Mouse (Mus musculus): ENCODE measurements at regions not wholly inside any gene's neighbourhood (a gene's known extent, or its start where the extent isn't known, plus 50 kb on each side); places are given as distances from the start of the nearest gene placed in this dataset.

DNA sequence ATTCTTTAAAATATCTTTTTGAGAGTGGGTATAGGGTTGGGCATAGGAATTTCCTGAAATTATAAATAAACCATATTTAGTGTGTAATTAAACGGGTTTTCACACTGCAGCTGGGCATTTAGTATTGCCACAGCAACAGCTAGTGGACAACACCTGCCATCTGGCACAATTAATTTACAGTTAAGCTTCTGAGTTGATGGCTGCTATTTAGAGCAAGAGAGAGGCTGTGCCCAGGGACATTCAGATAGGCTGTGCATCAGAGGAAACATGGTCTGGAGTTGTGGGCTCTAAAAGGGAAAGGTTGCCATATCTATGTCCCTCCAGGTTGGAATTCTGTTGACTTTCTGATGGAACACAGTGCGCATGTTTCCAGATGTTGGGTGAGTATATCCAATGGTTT lies 227.1 kb downstream of the Pth2r start:
- no peak for DNase-seq

DNA sequence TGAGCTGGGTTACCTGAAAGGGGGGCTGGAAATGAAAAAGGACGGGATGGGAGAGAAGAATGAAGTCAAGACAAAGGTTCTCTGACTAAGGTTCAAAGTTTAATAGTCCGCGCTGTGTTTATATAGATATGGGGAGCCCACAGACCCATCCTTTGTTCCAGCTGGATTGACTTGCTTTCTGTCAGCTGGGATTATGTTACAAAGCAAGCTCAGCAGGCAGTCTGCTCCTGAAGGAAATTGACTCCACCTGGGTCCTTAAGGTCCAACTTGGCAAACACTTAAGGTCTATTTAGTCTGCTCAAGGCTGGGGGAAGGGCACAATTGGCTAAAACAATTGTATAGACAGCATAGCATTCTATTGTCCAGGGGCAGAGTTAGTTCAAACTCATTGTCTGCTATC lies 253.8 kb downstream of the Pth2r start:
- DNase-seq = no peak

DNA sequence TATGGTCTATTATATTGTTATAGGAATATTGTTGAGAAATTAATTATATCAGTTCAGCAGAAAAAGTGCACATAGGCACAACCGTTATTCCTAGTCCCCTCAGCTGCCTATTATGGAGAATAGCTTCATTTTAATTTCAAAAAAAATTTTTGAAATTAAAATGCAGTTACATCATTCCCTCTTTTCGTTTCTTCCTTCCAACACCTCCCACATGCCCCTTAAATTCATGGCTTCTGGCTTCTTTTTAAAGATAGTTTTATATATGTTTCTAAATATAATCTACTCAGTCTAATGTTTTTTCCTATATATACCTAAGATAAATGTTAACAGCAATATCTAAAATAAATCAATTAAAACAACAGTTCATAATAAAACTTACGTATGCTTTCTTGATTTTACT lies 256.7 kb downstream of the Pth2r start:
- no peak for DNase-seq

DNA sequence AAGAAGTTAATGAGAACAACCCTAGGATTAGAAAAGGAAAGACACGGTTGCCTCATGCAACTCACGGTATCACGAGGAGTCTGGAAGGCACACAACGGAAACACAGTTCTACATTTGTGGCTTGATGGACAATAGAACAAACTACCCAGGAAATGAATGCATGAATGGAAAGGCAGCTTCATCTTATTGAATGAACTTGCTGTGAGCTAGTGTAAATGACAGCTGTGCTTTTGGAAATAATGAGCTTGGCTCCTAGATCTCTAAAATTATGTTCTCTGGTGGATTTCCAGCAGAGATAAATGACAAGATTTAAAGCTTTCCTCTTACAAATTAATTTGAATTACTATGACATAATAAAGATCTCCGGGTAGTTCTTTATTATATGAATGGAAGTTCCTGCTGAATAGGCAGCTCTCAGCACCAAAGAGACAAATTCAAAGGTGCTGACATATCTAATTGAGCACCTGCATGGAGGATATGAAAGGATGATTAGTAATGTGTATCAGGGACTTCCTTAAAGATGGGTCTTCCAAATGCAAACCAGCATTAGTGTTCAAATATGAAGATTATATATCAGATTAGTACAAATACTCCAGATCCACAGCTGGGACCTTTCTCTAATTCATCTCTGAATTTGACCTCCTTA lies 262.5 kb downstream of the Pth2r start:
- DNase-seq = no peak

DNA sequence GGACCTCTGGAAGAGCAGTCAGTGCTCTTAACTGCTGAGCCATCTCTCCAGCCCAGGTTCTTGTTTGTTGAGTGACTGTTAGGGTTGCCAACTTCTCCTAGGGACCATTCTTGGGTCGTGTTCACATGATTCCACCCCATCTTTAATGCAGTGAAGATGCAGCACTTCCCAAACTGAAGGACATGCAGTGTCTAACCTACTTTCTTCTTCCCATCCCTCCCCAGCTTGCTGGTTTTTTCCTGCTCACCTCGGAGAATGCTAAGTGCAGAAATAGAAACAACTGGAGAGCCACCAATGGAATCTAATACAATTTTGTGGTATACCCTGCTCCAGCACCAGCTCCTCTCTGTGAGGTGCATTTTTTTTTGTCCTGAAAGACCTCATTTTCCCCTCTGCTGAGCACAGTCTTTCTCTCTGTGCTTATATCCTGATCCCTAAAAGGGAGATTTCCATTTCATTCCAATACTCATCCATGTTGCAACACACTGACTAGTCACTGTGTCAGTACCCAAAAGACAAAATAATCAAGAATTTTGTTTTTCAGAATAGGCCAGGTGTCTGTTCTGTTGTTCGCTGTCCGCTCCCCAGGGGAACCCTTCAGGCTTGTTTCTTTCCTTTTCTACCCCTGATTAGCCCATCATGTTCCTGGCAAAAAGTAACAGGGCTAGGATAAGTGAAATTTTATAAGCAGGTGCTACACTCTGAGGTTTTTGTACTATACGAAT lies 263.6 kb downstream of the Pth2r start:
- DNase-seq = no peak

DNA sequence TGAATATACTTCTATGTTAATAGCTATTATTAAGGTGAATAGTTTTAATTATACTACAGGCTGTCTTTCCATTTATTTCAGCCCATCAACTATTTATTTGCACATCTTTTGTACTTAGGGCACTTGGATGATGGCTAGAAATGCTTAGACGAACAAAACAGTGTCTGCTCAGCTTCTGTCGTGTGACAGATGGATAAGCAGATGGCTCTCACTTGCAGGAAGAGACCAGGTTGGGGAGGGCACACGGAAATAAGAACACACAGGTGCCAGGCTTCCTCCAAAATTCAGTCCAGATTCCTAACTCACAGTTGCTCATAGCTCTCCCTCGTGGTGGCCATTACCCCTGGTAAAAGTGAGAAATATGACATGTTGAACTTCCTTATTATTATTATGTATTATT lies 267.0 kb downstream of the Pth2r start:
- DNase-seq = no peak

DNA sequence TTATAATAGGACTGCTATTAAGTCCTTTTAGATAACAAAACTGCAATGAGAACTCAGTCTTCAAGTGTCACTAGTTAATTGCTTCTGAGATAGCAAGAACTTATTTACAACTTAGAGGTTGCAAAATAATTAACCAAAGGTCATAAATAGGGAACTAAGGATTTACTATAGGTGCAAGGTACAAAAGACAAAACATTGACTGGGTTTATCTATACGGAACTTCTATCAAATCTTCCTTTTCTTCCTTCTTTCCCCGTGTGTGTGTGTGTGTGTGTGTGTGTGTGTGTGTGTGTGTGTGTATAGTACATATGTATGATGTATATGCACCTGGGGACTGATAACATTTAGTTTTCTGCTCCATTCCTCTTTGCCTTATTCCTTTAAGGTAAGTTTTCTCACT lies 305.5 kb downstream of the Pth2r start:
- no peak for DNase-seq

DNA sequence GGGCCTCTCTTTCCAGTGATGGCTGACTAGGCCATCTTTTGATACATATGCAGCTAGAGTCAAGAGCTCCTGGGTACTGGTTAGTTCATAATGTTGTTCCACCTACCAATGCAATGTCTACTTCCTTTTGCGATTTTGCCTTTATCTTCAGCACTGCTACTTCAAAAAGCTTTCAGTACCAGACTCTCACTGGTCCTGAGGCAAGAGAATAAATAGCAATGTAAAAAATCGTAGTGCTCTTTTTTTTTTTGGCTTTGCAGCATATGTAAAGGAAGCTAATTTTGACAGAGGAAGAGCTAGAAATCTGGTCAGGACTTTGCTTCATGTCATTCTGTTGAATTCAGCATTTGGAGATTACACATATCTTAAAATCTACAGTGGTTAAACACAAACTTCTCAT lies 291.0 kb upstream of the Crygf start:
- no peak for DNase-seq

DNA sequence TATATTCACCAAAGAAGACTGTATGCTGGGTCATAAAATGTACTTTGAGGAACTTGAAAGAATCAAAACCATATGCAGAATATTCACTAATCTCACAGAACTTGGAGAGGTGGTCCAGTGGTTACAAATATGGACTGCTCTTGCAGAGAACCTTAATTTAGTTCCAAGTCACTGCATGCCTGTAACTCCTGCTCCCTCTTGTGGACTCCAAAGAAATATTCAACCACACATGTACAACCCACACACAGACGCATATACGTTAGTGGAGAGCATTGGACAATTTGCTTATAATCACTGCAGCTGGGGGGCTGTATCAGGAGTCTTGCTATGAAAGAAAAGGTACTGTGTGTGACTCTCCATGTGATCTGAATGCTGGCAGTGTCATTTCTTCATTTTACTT lies 271.9 kb upstream of the Crygf start:
- no peak for DNase-seq

DNA sequence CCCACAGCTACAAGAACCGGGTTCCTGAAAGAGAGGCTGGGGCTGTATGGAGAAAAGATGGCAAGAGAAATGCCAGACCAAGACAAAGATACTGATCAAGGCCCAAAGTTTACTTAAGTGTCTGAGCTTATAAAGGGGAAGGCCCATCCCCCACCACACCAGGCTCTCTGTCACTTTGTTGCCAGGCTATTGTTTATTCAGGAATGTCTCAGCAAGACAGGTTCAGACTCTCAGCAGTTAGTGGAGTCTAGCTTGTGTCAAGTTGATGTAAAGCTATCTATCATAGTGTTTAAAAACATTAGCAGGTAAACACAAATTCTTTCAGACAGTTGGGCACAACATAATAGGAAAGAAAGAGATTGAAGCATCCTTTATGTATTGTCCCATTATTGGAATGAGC lies 244.4 kb upstream of the Crygf start:
- no peak for DNase-seq

DNA sequence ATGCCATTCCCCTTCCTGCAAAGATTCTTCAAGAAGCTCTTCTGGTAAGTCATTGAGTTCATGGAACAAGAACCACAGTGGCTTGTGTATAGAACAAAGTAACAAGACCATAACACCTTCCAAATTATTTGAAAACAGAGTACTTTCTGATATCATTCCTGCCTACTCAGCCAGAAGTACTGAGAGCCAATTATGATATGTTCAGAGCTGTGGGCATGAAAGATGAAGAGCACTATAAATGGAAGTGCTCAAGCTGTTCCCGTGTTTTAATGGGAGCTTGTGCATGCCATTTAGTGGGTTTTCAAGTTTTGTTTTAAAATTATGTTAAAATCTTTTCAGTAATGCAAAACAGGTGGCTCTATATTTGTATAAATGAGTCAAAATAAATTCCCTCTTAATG lies 239.0 kb upstream of the Crygf start:
- DNase-seq = no peak

DNA sequence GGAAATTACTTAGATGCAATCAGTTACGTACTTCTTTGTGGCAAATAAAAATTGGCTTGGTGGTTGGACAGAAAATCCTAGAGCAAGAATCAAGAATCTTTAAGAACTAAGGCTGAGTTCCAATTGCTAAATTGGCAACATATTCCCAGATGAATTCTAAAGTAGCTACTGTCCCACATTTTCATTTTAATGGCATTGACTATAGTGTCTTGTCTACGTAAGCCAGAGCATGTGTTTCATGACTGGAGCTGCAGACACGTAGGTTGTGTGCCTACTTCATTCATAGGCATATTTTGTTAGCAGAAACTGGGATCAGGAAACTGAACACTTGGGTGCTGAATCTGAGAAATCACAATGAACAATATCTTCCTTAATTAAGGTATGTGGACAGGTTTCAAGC lies 196.1 kb upstream of the Crygf start:
- no peak for DNase-seq

DNA sequence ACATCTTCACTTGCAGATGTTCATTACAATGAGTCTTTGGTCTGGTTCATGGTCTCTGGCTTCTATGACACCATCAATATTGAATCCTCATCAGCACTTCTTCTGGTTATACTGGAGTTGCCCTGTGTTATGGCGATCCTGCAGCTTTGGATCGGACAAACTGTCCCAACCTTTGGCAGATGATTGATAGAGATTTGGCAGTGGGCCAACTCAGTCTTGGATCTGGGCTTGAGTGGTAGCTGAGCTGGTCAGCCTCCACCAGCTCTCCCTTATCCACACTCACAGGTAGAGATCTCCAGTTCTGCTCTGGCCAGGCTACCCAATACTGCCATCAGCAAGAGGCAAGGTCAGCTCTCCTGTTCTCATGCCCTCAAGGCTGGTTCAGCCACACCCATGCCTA lies 168.4 kb upstream of the Crygf start:
- DNase-seq = peak; percentile 1 to 53

DNA sequence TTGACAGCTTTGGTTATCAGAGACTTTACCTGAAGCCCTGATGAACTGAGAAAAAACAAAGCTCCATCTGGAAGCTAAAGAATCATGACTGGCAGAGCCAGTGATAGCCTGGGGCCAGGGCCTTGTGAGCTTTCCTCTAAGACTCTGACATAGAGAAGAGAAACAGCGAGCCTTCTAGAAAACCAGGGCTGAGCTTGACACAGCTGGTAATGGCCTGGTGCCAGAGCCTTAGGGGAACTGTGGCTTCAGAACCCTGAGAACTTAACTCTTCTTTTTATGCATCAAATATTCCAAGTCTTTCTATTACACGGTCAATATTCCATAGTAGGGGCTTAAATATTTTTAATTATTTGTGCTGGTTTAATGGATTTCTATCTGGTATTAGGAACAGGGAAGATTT lies 165.2 kb upstream of the Crygf start:
- no peak for DNase-seq

DNA sequence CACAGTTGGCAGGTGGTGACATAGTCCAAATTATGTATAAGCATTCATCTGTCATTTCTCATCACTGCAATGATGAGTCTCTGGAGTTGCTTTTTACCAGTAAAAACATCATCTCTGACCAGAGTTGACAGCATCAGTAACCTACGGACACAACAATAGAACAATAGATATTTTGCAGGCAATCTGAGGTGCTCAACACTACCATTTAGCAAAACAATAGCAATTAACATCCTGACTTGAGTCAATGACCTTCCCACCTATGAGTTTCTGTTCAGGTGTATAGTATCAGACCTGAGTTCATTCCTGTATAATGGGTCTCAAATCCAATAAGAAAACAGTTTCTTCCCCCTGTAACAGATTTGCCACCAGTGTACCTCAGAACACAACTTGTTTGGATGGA lies 126.1 kb upstream of the Crygf start:
- no peak for DNase-seq

DNA sequence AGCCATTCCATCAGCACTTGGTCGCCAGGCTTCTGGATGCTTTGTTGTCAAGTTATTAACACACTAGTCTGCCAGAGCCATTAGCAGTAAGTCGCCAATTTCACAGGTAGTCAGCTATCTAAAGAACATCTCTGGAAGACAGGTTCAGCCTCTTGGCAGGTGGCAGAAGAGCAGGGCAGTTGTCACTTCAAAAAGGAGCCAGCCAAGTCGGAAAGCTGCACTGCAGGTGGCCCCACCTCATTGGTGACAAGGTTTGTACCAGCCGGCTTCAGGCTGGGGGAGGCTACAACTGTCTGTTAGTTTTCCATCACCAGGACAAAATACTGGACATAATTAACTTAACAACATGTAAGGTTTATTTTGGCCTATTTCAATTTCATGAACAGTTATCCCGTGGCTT lies 105.5 kb upstream of the Crygf start:
- no peak for DNase-seq

DNA sequence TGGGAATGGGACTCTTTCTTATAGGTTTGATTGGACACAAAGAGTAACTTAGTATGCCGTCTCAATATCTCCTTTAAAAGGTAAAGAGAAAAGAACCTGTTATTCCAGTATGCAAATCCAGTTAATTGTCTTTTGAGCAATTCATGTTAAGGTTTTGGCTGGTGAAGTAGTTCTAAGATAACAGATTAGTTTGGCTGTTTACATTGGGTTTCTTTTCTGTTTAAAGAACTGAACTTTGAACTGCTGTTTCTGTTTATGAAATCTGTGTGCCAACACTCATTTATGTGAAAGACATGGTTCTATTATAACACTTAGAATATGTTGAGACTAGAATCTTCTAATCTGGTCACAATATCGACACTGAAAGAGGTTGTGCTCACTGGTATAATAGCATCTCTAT lies 85.2 kb upstream of the Crygf start:
- DNase-seq = no peak

DNA sequence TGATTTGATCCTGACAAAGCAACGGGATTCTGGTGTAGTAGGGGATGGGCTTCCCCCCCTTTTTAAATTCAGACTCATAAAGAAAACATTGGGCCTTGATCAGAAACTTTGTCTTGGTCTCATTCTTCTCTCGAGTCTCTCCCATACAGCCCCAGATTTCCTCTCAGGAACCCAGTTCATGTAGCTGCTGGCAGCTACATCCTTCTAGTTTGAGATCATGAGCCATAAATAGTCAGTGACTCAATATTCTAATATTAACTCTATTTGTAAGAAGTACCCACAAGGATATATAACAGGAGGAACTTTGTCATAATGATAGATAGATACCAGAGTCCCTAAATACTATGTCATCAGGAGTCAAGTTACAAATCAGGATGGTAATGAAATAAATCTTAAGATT lies 79.3 kb upstream of the Crygf start:
- no peak for DNase-seq

DNA sequence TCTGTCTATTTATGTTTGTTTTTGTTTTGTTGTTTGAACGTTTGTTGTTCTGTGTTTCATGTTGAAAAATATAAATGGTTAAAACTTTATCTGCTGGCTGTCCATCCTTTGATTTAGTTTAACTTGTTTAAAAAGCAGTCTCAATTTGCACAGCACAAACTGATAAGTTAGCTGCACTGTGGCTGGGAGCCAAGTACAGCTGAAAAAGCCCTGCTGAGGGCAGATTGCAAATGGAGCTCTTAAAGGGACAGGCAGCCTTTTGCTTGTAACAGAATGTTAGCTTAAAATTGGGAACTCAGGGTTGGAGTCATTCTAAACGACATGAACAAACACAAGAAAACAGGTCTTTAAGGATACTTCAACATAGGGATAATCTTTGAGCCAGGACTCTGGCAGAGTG lies 52.6 kb upstream of the Crygf start:
- DNase-seq = peak in 1 of 2 experiments; percentile 1

All from kidney, adult 8-10 months (tissue).